Mouse (Mus musculus): ENCODE data around the gene Tulp2. TPM values are rescaled to one million over a fixed set of nuclear protein-coding genes. Genes with fewer than 3 reads are reported as not detected.
A peak's percentile ranks its signal among the peaks of the same experiment; 100 is the strongest.
"Not testable (repeated sequence)": the region's sequence is repeated elsewhere in the genome, so short reads cannot be mapped to it uniquely, and the experiment has no call there.

Tulp2 gene
- polyA plus RNA-seq, 1 experiment from 2014 or later, result 0.15 TPM

DNA sequence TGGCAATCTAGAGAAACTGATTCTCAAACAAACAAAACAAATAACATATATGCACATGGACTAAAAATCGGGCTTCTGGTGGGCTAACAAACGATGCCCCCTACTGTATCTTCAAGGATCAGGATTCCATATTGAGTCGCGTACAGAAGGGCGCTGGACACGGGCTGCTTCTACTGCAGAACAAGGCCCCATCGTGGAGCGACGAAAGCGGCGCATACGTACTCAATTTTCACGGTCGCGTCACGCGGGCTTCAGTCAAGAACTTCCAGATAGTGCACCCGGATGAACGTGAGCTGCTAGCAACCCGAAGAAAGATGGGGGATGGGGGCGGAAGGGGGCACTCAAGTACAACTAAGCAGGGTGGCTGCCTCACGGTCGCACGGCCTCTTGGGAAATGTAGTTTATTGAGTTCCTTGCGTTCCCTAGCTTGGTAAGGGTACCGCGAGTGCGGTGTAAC lies 40.1 kb downstream of the Tulp2 start:
- WGBS, result under 1% methylated on average over 28 of the region's 28 CpGs
- peak overlapping the region; percentile 68 for H3K9ac ChIP-seq (ENCODE audit: low read length)
- 0 out of 2 replicates have a peak overlapping the region, but pooled peaks have one; percentile 3 for H3K27ac ChIP-seq (ENCODE audit: low read depth, low read length)
- H3K4me2 ChIP-seq, result peak overlapping the region; percentile 41
- H3K4me1 ChIP-seq (ENCODE audit: control insufficient read depth, insufficient read depth, low read length), result peaks cover 8% of the 10 kb centered on the region
- DNase-seq (ENCODE audit: low spot score, missing footprints) (peak; percentile 98), ATAC-seq (ENCODE audit: low FRiP score) (peak; percentile 68)
- no peaks in the 10 kb centered on the region for H3K9me3 ChIP-seq (ENCODE audit: control insufficient read depth, low read length)
- no peaks in the 10 kb centered on the region for H3K27me3 ChIP-seq (ENCODE audit: control insufficient read depth, insufficient read depth, low read length)
- H3K36me3 ChIP-seq (ENCODE audit: control insufficient read depth, insufficient read depth, low read length), result no peaks in the 10 kb centered on the region
- peak overlapping the region; percentile 40 for H3K4me3 ChIP-seq (ENCODE audit: low read depth, low read length)

DNA sequence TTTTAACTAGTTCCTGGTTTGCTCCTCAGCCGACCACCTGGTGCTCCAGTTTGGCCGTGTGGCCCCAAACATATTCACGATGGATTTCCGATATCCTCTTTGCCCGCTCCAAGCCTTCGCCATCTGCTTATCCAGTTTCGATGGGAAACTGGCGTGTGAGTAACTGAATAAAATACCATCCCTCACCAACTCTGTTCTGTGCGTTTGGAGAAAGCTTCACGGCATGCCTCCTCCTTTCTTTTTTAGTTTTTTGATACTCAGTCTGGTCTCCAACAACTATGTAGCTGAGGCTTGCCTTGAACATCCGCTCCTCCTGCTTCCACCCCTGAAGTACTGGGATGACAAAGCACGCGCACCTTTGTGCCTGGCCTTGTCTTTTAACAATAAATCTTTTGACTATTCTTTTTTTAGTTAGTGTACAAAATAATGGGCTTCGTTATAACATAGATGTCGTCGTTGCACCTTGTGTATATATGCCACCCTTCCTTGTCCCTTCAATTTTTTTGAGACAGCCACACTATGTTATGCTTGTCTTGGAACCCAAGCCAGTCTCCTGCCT lies 40.6 kb downstream of the Tulp2 start:
- no peak for ATAC-seq (ENCODE audit: low FRiP score)
- H3K9ac ChIP-seq (ENCODE audit: low read length), result peak overlapping the region; percentile 68

DNA sequence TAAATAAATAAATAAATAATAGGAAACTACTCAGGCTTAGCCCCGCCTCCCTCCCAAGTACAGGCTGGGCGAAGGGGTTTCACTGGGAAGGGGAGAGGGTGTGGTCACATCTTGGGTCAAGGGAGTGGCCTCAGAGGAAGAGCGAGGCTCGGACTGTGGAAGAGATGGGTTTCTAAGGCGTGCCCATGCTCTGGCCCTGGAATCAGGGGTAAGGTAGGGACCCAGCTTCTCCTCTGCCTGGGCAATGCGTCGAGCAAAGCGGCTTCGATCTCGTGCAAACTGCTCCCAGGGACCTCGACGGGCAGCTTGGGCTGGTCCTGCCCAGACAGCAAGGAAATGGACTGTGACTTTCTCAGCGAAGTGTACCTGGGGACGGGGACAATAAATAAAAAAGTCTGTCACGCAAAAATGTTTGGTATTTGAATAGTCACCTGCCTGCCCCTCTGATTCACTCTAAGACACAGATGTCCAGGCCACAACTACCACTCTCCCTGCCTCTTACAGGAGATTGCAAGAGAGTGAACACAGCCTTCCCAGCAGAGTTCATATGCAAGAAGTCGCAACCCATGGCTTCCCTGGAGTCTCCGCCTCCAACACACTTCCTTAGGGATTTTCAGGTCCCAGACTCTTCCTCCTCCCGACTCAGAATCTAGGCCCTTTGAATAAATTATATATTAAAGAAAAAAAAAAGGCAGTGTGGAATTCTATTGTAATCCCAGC lies 41.4 kb downstream of the Tulp2 start:
- WGBS, result 79% methylated on average over 18 of the region's 18 CpGs
- no peaks in the 10 kb centered on the region for H3K36me3 ChIP-seq (ENCODE audit: control insufficient read depth, insufficient read depth, low read length)
- H3K4me1 ChIP-seq (ENCODE audit: control insufficient read depth, insufficient read depth, low read length), result peaks cover 8% of the 10 kb centered on the region
- no peak overlapping the region for H3K27ac ChIP-seq (ENCODE audit: low read depth, low read length)
- H3K9me3 ChIP-seq (ENCODE audit: control insufficient read depth, low read length), result no peaks in the 10 kb centered on the region
- ATAC-seq (ENCODE audit: low FRiP score), result no peak
- no peaks in the 10 kb centered on the region for H3K27me3 ChIP-seq (ENCODE audit: control insufficient read depth, insufficient read depth, low read length)
- DNase-seq (ENCODE audit: low spot score, missing footprints), result no peak
- no peak overlapping the region for H3K9ac ChIP-seq (ENCODE audit: low read length)
- no peak overlapping the region; the same call in 1 of the 2 replicates for H3K4me3 ChIP-seq (ENCODE audit: low read depth, low read length)
- no peak overlapping the region for H3K4me2 ChIP-seq

More for the DNA sequence above, 40.6 kb downstream of the Tulp2 start:
- Histone ChIP-seq H3K4me1 (ENCODE audit: control insufficient read depth, insufficient read depth, low read length) (peaks cover 8% of the 10 kb centered on the region), H3K4me2 (peak overlapping the region; percentile 41), H3K36me3 (ENCODE audit: control insufficient read depth, insufficient read depth, low read length) (no peaks in the 10 kb centered on the region), H3K4me3 (ENCODE audit: low read depth, low read length) (peak overlapping the region; percentile 40), H3K9me3 (ENCODE audit: control insufficient read depth, low read length) (no peaks in the 10 kb centered on the region), H3K27ac (ENCODE audit: low read depth, low read length) (no peak overlapping the region), H3K27me3 (ENCODE audit: control insufficient read depth, insufficient read depth, low read length) (no peaks in the 10 kb centered on the region)
- no peak for DNase-seq (ENCODE audit: low spot score, missing footprints)
- WGBS, result 52% methylated on average over 16 of the region's 16 CpGs

DNA sequence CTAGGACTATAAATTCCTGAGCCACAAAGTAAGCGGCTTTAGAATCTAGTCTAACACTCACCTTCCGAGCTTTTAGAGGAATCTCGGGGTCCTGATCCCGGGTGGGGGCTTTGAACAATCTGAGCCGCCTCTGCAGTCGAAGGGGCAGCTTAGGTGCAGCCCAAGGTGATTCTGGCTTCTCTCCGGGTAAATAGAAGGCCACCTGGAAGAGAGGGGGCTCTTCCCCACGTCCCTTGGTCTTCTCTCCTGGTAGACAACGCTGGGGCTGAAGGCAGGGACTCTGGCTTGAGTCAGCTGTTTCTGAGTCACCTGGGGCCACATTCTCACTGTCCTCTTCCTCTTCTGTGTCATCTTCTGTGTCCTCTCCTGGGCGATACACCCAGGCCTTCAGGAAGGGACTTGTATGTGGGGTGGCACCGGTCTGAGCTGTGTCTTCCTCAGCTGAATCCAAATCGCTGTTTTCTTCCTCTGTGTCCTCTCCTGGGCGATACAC lies 42.0 kb downstream of the Tulp2 start:
- H3K4me1 ChIP-seq (ENCODE audit: control insufficient read depth, insufficient read depth, low read length), result peaks cover 8% of the 10 kb centered on the region
- ATAC-seq (ENCODE audit: low FRiP score) (no peak), DNase-seq (ENCODE audit: low spot score, missing footprints) (no peak)
- no peak overlapping the region for H3K27ac ChIP-seq (ENCODE audit: low read depth, low read length)
- no peaks in the 10 kb centered on the region for H3K36me3 ChIP-seq (ENCODE audit: control insufficient read depth, insufficient read depth, low read length)
- no peak overlapping the region for H3K4me2 ChIP-seq
- no peaks in the 10 kb centered on the region for H3K27me3 ChIP-seq (ENCODE audit: control insufficient read depth, insufficient read depth, low read length)
- H3K9ac ChIP-seq (ENCODE audit: low read length), result no peak overlapping the region
- no peaks in the 10 kb centered on the region for H3K9me3 ChIP-seq (ENCODE audit: control insufficient read depth, low read length)
- H3K4me3 ChIP-seq (ENCODE audit: low read depth, low read length), result no peak overlapping the region; the same call in 1 of the 2 replicates
- 88% methylated on average over 13 of the region's 13 CpGs for WGBS

DNA sequence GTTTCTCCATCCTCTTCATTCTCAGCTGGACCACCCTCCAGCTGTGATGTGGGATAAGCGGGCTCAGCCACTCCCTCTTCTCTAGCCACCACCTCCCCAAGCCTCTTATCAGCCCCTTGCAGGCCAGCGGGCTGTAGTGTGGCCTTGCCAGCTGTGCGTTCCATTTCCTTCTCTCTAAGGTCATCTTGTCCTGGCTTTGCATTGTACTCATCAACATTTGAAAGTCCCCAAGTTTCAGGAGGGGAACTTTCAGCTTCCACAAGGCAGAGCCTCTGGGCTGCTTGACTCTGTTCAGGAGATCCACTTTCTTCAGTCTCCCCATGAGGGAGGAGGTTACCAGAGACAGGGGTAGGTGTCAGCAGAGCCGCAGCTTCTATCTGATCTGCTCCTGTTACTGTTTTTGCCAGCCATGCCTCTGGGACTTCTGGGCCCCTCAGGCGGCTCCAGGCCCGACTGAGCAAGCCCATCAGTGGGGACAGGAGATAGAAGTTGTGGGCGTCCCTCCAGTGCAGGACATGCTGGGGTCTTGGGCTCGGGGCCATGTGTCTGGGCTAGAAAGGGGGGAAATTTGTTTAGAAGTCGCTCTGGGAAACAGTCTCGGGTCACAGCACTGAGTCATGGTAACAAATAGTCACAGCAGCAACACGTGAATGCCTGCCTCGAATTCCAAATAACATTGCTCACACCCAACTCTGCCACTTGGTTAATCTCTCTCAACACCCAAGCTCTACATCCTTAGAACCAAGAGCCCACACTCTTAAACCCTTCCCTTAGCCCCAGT lies 43.4 kb downstream of the Tulp2 start:
- no peak for DNase-seq (ENCODE audit: low spot score, missing footprints)
- H3K27ac ChIP-seq (ENCODE audit: low read depth, low read length), result no peak overlapping the region; the same call in 1 of the 2 replicates
- peak overlapping the region; percentile 73 for H3K4me3 ChIP-seq (ENCODE audit: low read depth, low read length)
- no peaks in the 10 kb centered on the region for H3K36me3 ChIP-seq (ENCODE audit: control insufficient read depth, insufficient read depth, low read length)
- ATAC-seq (ENCODE audit: low FRiP score), result no peak
- H3K27me3 ChIP-seq (ENCODE audit: control insufficient read depth, insufficient read depth, low read length), result no peaks in the 10 kb centered on the region
- H3K9me3 ChIP-seq (ENCODE audit: control insufficient read depth, low read length), result no peaks in the 10 kb centered on the region
- H3K4me1 ChIP-seq (ENCODE audit: control insufficient read depth, insufficient read depth, low read length), result peaks cover 8% of the 10 kb centered on the region
- H3K4me2 ChIP-seq, result peak overlapping the region; percentile 95
- H3K9ac ChIP-seq (ENCODE audit: low read length), result peak overlapping the region; percentile 79
- WGBS, result 28% methylated on average over 12 of the region's 12 CpGs

DNA sequence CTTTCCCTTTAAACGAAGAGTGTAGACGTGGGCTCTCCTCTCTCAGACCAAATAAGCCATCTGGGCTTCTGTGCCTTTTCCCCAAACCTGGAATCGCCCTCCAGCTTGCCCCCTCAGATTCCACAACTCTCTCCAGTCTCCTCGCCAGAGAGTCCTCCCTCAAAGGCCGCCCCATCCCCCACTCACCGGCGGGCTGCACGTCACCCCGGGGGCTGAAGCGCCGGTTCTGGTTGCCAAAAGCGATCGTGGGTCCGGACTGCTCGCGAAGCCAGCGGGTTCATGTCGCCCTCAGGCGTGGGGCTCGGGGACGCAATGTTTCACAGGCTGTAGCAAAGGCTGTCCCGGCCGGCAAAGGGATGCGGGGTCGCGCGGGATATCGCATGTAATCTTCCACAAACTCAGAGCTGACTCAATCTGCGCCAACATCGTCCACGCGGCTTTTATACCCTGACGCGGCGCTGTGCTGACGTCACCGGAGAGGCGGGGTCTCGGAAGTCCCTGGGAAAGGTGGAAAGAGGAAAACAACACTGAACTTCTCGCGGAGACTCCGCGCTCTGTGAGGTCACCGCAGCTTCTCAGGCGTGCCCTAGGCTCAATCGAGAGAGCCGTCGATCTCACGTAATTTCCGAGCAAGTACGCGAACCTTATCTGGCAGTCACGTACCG lies 44.3 kb downstream of the Tulp2 start, which contains the start of the genes Ppp1r15a and Plekha4:
TSS of gene Ppp1r15a (minus strand) at position 460 of the 665 bp plus-strand sequence.
TSS of gene Plekha4 (plus strand) at position 522 of the 665 bp plus-strand sequence.
- no peaks in the 10 kb centered on the region for H3K27me3 ChIP-seq (ENCODE audit: control insufficient read depth, insufficient read depth, low read length)
- peak within 1 kb of the TSS; percentile 79 for H3K9ac ChIP-seq (ENCODE audit: low read length)
- H3K4me3 ChIP-seq (ENCODE audit: low read depth, low read length), result peak within 1 kb of the TSS; percentile 73
- no peaks in the 10 kb centered on the region for H3K9me3 ChIP-seq (ENCODE audit: control insufficient read depth, low read length)
- H3K4me1 ChIP-seq (ENCODE audit: control insufficient read depth, insufficient read depth, low read length), result peaks cover 8% of the 10 kb centered on the region
- peak; percentile 99 for DNase-seq (ENCODE audit: low spot score, missing footprints)
- H3K36me3 ChIP-seq (ENCODE audit: control insufficient read depth, insufficient read depth, low read length), result no peaks in the 10 kb centered on the region
- under 1% methylated on average over 54 of the region's 54 CpGs for WGBS
- H3K4me2 ChIP-seq, result peak within 1 kb of the TSS; percentile 95
- H3K27ac ChIP-seq (ENCODE audit: low read depth, low read length), result peak within 1 kb of the TSS; percentile 35; the same call in 1 of the 2 replicates
- peak; percentile 84 for ATAC-seq (ENCODE audit: low FRiP score)

DNA sequence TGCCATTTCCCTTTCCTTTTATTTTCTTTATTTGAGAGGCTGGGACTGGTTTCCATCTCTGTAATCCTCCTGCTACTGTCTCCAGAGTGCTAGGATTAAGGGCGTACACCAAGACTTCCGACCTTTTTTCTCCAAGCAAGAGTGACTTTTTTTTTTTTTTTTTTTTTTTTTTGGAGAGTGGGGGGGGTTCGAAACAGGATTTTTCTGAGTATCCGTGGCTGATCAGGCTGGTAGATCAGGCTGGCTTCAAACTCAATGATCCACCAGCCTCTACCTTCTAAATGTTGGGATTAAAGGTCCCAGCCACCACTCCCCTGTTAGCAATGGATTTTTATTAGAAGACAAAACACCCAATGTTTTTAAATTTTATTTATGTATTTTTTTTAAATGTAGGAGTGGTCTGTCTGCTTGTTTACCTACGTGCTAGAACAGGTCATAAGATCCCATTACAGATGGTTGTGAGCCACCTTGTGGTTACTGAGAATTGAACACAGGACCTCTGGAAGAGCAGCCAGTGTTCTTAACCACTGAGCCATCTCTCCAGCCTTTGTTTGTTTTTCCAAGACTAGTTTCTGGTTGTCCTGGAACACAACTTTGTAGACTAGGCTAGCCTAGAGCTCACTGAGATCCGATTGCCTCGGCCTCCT lies 44.9 kb downstream of the Tulp2 start:
- DNase-seq (ENCODE audit: low spot score, missing footprints), result no peak
- H3K9ac ChIP-seq (ENCODE audit: low read length), result peak overlapping the region; percentile 79
- 25% methylated on average over 7 of the region's 7 CpGs for WGBS

DNA sequence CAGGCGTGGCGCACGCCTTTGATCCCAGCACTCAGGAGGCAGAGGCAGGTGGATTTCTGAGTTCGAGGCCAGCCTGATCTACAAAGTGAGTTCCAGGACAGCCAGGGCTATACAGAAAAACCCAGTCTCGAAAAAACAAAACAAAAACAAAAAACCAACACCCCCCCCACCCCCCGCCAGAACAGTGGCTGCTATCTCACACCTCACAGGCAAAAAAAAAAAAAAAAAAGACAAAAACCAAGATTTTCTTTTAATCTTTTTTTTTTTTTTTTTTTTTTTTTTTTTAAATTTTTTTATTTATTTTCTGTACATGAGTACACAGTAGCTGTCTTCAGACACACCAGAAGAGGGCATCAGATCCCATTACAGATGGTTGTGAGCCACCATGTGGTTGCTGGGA lies 45.5 kb downstream of the Tulp2 start:
- H3K4me3 ChIP-seq (ENCODE audit: low read depth, low read length); H3K9ac ChIP-seq (ENCODE audit: low read length); H3K27me3 ChIP-seq (ENCODE audit: control insufficient read depth, insufficient read depth, low read length); H3K36me3 ChIP-seq (ENCODE audit: control insufficient read depth, insufficient read depth, low read length); H3K27ac ChIP-seq (ENCODE audit: low read depth, low read length); ATAC-seq (ENCODE audit: low FRiP score); H3K4me2 ChIP-seq; DNase-seq (ENCODE audit: low spot score, missing footprints); H3K4me1 ChIP-seq (ENCODE audit: control insufficient read depth, insufficient read depth, low read length); H3K9me3 ChIP-seq (ENCODE audit: control insufficient read depth, low read length): not testable (repeated sequence)
- 91% methylated on average over 6 of the region's 6 CpGs for WGBS

More for the DNA sequence above, 44.9 kb downstream of the Tulp2 start:
- peaks cover 8% of the 10 kb centered on the region for H3K4me1 ChIP-seq (ENCODE audit: control insufficient read depth, insufficient read depth, low read length)
- no peaks in the 10 kb centered on the region for H3K36me3 ChIP-seq (ENCODE audit: control insufficient read depth, insufficient read depth, low read length)
- H3K9me3 ChIP-seq (ENCODE audit: control insufficient read depth, low read length), result no peaks in the 10 kb centered on the region
- no peaks in the 10 kb centered on the region for H3K27me3 ChIP-seq (ENCODE audit: control insufficient read depth, insufficient read depth, low read length)
- no peak overlapping the region for H3K27ac ChIP-seq (ENCODE audit: low read depth, low read length)
- peak overlapping the region; percentile 73 for H3K4me3 ChIP-seq (ENCODE audit: low read depth, low read length)
- H3K4me2 ChIP-seq, result peak overlapping the region; percentile 95
- ATAC-seq (ENCODE audit: low FRiP score), result no peak; the same call in 1 of the 2 replicates
